Mouse (Mus musculus): ENCODE measurements around the gene Atg9a.

Gene Atg9a

GRCm38 (mm10) chr1:75168472-75169464 lies 23.2 kb downstream of the Atg9a start, which contains the start of gene Zfand2b:
Zfand2b (plus strand) TSS chr1:75168646.
- DNase-seq (ENCODE audit: extremely low spot score, low spot score), result peak; percentile 98

GRCm38 (mm10) chr1:75168093-75168471 lies 23.9 kb downstream of the Atg9a start:
- DNase-seq (ENCODE audit: extremely low spot score, low spot score), result no peak

DNA sequence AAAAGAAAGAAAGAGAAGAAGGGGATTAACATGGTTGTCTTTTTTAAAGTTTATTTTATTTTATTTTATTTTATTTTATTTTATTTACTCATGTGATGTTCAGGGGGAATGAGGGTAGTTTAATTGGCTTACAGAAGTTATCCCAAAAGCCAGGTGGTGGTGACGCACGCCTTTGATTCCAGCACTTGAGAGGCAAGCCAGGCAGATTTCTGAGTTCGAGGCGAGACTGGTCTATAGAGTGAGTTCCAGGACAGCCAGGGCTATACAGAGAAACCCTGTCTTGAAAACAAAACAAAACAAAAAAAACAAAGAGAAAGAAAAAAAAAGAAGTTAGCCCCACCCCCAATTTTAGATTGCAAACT lies 31.8 kb downstream of the Atg9a start:
- no peak for DNase-seq (ENCODE audit: extremely low spot score, low spot score)

DNA sequence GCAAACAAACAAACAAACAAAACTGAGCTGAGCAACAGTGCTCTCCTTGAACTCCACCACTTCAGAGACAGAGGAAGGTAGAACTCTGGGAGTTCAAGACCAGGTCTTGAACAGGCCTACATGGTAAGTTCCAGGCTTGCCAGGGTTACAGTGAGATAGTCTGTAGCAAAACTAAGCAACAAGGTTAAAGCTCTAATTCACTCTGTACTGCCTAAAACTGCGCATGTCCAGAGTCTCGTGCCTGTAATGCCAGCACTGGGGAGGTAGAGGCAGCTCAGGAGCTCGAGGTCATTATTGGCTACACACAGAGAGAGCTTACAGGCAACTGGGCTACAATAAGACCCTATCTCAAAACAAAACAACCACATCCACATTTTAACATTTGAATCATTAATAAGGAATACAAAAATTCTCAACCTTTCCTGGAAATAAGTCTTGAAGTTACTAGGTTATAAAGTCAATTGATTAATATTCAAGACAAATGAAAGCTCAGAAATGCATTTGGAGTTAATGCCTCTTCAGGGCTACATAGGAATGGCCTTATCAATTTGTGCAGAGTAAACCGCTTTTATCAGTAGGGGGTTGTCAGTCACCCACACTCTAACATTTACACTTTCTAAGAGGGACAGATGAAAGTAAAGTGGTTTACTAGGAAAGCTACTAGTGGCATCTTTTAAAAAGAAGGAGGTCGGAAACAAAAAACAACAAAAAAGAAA lies 32.3 kb downstream of the Atg9a start:
- DNase-seq (ENCODE audit: extremely low spot score, low spot score), result no peak

- DNase-seq (ENCODE audit: extremely low spot score, low spot score), result no peak
Observed at GRCm38 (mm10) chr1:75158990-75159389, 33.0 kb downstream of the Atg9a start.

GRCm38 (mm10) chr1:75155837-75156236 lies 36.2 kb downstream of the Atg9a start:
- DNase-seq (ENCODE audit: extremely low spot score, low spot score), result no peak

DNA sequence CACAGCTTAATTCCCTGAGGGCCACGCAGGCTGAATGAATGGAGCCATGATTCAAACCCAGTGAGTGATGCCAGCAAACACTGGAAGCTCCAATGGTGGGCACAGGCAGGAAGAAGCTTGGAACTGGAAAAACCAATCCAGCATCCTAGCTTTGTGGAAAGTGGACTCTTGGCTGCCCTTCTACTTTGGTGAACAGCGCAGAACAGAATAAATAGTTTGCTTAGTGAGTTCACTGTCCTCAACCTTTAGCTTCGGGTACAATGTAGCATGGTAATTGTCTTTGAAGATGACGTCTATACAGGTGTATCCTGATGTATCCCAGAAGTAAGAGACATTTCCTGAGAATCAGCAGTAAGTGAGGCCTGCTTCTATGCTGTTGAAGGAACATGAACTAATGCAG lies 43.3 kb downstream of the Atg9a start:
- no peak for DNase-seq (ENCODE audit: extremely low spot score, low spot score)

GRCm38 (mm10) chr1:75147411-75148135 lies 44.4 kb downstream of the Atg9a start:
- no peak for DNase-seq (ENCODE audit: extremely low spot score, low spot score)

- DNase-seq (ENCODE audit: extremely low spot score, low spot score), result no peak
Observed at GRCm38 (mm10) chr1:75145589-75145988, 46.4 kb downstream of the Atg9a start.

DNA sequence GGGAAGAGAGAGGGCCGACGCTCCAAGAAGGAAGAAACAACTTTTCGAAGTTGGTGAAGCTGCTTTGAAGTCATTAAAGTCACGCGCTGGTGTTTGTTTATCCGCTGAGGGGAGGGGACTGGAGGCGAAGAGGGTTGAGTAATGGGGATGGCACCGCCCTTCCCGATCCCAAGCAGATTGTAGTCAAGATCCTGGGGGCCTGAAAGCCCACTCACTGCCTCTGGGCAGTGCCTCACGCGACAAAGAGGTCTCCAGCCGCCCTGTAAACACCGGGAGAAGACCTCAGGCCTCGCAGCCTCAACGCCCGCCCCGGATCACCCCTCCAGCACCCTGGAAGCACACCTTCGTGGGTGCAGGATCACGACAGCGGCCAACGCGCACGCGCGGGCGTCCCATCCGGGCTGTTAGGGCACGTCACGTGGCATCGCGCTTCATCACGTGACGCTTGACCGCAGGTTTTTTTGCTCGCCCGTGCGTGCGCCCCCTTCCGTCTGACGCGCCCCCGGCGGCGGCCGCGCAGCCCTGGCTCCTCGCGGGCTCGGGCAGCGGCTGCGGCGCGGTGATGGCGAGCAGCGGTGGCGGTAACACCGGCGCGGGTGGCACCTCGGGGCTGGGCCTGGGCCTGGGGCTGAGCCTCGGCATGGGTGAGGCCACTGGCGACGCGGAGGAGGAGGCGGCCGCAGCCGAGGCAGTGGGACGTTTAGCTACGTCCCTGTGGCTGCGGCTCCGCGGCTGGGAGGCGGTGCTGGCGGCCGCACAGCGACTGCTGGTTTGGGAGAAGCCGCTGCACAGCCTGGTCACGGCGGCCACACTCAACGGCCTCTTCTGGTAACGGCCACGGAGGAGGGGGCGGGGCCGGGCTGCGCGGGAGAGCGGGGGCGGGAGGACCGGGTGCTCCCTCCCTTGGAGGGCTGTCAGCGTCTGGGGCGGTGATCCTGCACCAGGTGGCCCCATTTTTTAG lies 49.4 kb downstream of the Atg9a start, which contains the start of the genes Cnppd1 and Retreg2:
Gene Cnppd1 (minus strand): TSS at position 411 of the 961 bp plus-strand sequence.
Gene Retreg2 (plus strand): TSS at position 478 of the 961 bp plus-strand sequence.
- DNase-seq (ENCODE audit: extremely low spot score, low spot score), result peak; percentile 99

DNA sequence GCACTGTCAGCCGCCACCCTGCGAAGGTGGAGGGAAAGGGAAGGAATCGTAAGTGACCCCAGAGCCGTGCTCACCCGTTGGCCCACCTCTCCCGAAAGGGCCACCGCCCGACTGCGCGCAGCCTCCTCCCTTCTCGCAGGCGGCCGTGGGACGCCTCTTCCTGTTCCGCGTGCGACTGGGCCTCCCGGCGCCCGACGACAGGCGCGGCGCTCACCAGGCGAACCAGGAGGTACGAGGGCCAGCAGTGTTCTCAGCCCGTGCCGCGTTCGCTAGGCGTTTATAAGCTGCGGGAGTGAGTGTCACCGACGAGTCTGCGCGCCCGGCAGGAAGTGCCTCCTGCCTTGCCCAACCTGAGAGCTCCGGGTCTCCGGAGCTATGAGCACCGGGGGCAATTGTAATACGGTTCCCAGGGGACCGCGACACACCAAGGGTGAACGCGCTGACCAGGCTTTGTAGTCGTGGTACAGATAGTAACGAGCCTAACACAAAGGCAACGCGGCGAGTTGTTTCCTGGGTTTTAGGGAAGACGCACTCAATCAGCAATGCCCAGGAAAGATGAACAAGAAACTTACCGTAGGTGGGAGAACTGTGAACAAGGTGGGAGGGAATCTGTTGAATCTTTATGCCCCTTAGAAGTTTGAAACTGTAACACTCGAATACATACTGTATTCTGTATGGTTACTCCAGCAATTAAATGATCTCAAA lies 50.4 kb downstream of the Atg9a start:
- DNase-seq (ENCODE audit: extremely low spot score, low spot score), result peak; percentile 62

DNA sequence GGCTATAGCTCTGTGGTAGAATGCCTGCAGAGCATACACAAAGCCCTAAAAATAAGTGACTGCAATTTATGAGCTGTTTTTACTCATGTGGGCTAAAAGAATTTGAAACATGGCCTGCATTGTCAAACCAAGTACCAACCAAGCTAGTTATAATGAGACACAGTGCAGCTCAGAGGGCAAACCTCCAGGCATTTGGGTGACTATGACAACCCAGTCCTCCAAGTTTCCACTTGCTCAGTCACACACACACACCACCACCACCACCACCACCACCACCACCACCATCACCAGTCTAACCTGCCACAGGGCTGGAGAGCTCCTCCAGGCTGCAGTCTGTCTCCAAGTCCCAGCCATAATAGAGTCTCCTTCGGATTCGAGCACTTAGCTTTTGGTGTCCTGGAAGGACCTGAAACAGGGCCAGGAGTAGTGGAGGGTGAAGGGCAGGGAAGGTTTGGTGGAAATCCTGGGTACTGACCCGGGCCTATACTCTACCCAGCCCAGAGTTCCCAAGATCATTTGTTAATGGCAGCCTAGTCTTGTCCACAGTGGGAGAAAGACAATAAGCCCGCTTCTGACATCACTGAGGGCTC lies 51.3 kb downstream of the Atg9a start:
- DNase-seq (ENCODE audit: extremely low spot score, low spot score), result no peak

DNA sequence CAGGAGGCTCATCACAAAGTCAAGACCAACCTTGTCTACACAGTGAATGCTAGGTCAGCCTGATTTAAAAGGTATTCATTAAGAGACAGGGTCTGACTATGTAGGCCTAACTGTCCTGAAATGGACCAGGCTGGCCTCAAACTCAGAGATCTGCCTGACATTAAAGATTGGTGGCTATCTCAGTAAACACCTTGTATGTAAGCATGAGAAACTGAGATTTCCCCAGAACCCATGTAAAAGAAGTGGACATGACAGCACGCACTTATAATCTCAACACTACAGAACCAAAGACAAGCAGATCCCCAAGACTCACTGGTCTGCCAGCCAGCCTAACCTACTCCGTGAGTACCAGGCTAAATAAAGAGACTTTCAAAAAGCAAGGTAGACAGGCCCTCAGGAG lies 53.5 kb downstream of the Atg9a start:
- DNase-seq (ENCODE audit: extremely low spot score, low spot score), result no peak

DNA sequence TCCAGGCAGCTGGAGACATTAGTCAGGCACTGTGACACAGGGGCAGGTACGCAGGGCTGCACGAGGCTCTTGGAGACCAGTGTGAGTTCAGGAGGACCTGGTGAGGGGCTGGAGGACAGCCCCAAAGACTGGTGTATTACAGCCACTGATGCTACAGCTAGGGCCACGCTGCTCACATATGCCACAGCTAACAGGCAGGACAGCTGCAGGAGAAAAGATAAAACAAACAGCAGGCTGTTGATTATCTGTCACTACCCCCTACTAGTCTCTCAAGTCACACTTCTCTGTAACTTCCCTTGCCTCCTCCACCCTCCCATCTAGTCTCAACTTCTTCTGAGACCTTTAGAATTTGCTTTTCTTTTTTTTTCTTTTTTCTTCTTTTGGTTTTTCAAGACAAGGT lies 55.3 kb downstream of the Atg9a start:
- DNase-seq (ENCODE audit: extremely low spot score, low spot score), result no peak

DNA sequence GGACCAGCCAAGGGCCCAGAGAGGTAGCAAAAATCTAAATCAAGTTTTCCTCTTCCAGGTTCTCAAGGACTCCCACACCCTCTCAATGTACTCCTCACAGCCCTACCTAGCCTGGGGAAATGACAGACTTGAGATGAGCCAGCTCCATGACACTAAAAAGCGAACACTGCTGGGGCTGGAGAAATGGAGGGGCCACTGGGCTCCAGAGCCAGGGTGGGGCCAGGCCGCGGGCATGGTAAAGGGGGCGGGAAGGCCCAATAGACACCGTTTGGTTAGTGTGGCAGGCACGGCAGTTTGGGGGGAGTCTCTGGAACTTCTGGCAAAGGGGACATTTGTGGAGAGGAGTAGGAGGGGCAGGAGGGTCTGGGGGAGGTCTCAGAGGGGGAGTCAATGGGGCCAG lies 55.7 kb downstream of the Atg9a start:
- DNase-seq (ENCODE audit: extremely low spot score, low spot score), result no peak

DNA sequence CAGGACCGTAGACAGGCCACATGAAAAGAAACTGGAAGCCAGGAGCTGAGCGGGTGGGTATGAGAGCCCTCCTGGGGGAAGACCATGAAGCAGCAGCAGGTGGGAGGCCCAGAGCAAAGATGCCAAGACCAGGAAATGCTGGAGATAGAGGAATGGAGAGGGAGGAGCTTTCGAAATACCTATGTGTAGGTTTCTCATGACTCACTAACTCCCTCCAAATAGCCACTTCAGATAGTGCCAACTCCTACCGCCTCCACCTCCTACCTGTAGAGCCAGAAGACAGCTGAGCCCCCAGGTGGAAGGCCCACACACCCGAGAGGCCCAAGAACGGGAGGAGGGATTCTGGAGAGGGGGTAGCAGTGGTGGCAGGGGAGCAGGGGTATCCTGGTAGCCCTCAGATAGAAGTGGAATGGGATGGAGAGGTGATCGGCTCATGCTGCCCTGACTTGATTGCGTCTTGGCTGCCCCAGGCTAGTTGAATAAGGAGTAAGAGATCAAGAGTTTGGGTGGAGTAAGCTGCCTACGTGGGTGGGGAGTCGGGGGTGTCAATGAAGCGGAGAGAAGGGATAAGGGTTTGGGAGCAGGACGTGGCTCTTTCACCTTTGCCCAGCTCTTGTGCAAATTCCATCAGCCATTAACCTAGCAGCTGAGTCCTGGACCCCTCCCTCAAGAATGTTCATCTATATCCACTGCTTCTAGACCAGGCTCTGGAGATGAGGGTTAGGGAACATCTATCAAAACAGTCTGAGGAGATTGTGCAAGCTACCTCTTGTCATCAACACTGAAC lies 58.4 kb downstream of the Atg9a start, which contains the start of gene Slc23a3:
Gene Slc23a3 (minus strand): TSS at position 470 of the 787 bp plus-strand sequence.
- no peak for DNase-seq (ENCODE audit: extremely low spot score, low spot score)
